20 mouse cellular contexts compared by ENCODE assay signal in the genomic region with DNA sequence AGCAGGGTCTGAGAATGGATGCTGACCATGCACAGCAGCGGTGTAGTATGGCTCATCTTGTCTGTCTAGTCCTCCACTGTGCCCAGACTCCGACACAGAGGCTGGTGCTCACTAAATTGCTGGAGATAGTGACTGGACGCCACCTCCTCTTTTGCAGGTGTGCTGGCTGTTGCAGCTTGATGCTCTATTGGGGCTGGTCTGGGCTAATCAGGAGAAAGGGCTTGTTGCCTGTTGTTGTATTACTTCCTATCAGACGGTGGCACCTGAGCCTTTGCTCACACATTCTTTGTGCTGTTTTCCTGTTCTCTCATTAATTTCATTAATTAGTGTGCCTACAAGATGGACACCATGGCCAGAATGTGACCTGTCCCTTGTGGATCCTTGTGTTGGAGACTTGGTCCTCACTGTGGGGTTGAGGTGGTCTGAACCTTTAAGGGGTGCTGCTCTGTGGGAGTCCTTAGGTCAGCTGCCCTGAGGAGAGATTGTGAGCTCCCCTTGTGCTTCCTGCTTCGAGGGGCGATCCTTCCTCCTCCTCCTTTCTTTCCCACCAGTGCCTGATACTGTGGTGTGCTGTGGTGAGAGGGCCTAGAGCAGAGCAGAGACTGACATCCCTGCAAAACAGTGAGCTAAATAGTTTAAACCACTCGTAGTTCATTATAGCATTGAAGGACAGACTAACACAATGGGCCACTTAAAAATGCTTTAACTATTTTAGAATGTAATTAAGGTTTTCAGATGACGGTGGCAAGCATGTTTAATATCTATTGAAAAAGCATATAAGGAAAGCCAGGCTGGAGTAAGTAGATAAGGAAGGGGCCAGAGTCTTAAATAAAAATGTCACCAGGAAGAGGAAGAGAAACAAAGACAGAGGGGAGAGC. TPM values are rescaled to one million over a fixed set of nuclear protein-coding genes. Genes with fewer than 3 reads are reported as not detected.
DNase-seq lines count a peak whose midpoint lies in the region; ATAC-seq and TF ChIP-seq lines count a peak whose summit lies in the region.
"Had no signal": no experiment of that assay in that cellular context is flagged by ENCODE, and none has a peak within 500 bp of the region (broad histone marks: within the 10 kb centered on the region; RNA-seq: fewer than 3 reads in every experiment).

No protein-coding gene starts in this region.

- ATAC-seq in forebrain, embryonic 14.5 days = no peak
- ATAC-seq in liver, postnatal 0 days = peak; percentile 84
- ATAC-seq: activated CD4-positive, CD25-positive, alpha-beta regulatory T cell, adult 4 months; midbrain, embryonic 13.5 days had no signal

- no peaks in the 10 kb centered on the region for H3K27me3 ChIP-seq in forebrain, embryonic 10.5 days (ENCODE audit: poor library complexity, severe bottlenecking)
- H3K27me3 ChIP-seq in forebrain, embryonic 14.5 days (replicated peaks; ENCODE audit: control insufficient read depth, insufficient read depth, low read length) = no peaks in the 10 kb centered on the region
- no peaks in the 10 kb centered on the region for H3K27me3 ChIP-seq in liver, postnatal 0 days (ENCODE audit: insufficient read depth, low read length)
- no peaks in the 10 kb centered on the region for H3K27me3 ChIP-seq in heart, adult 2 months (ENCODE audit: control insufficient read depth, insufficient read depth, low read length)
- H3K27me3 ChIP-seq: embryonic facial prominence, embryonic 12.5 days; hindbrain, embryonic 12.5 days; midbrain, embryonic 13.5 days; neural tube, embryonic 12.5 days had no signal

- peak; percentile 81 for TF ChIP-seq EP300 in liver, postnatal 0 days (IDR thresholded peaks at IDR 0.05; ENCODE audit: low read depth)
- TF ChIP-seq EP300 in heart, adult 2 months (IDR thresholded peaks at IDR 0.05; ENCODE audit: insufficient read depth, low read depth, low read length) = no peak

- no peak for DNase-seq in forebrain, embryonic 10.5 days (ENCODE audit: extremely low spot score, low spot score)
- no peak for DNase-seq in forebrain, embryonic 14.5 days (ENCODE audit: low spot score)
- DNase-seq in liver = peak; percentile 61
- no peak for DNase-seq in liver, postnatal 0 days
- no peak for DNase-seq in right cerebral cortex, postnatal 10 days (ENCODE audit: low spot score in 2 of 2)
- no peak for DNase-seq in heart, adult 2 months
- no peak for DNase-seq in kidney, adult 9 months
- DNase-seq: adrenal gland, postnatal 25 days; cerebellum, adult 2 months; gastrocnemius, adult 2 months; kidney, postnatal 36 days; layer of hippocampus, adult 9-11 months; thymus, postnatal 36 days had no signal

- no peak overlapping the region for H3K4me3 ChIP-seq in forebrain, embryonic 10.5 days
- H3K4me3 ChIP-seq in forebrain, embryonic 14.5 days (ENCODE audit: low read depth, low read length) = no peak overlapping the region
- H3K4me3 ChIP-seq in bone marrow, adult 2 months (replicated peaks; ENCODE audit: control insufficient read depth, low read depth, low read length) = no peak overlapping the region
- no peak overlapping the region for H3K4me3 ChIP-seq in liver, postnatal 0 days (ENCODE audit: low read depth, low read length)
- H3K4me3 ChIP-seq in heart, adult 2 months = no peak overlapping the region
- H3K4me3 ChIP-seq: embryonic facial prominence, embryonic 12.5 days; gastrocnemius, adult 2 months; hindbrain, embryonic 12.5 days; midbrain, embryonic 13.5 days; neural tube, embryonic 12.5 days had no signal

- H3K36me3 ChIP-seq in forebrain, embryonic 10.5 days (replicated peaks) = no peaks in the 10 kb centered on the region
- H3K36me3 ChIP-seq in forebrain, embryonic 14.5 days (ENCODE audit: control insufficient read depth, insufficient read depth, low read length) = no peaks in the 10 kb centered on the region
- no peaks in the 10 kb centered on the region for H3K36me3 ChIP-seq in liver, postnatal 0 days (replicated peaks; ENCODE audit: insufficient read depth, low read length)
- H3K36me3 ChIP-seq in heart, adult 2 months (ENCODE audit: control insufficient read depth, insufficient read depth, low read length) = no peaks in the 10 kb centered on the region
- H3K36me3 ChIP-seq: embryonic facial prominence, embryonic 12.5 days; hindbrain, embryonic 12.5 days; midbrain, embryonic 13.5 days; neural tube, embryonic 12.5 days had no signal

- no peaks in the 10 kb centered on the region for H3K79me2 ChIP-seq in heart, adult 2 months (replicated peaks; ENCODE audit: control insufficient read depth, insufficient read depth, low read length)

- WGBS in forebrain, embryonic 10.5 days = 76% methylated on average over 8 of the region's 8 CpGs
- WGBS in forebrain, embryonic 14.5 days = 53% methylated on average over 8 of the region's 8 CpGs
- 39% methylated on average over 8 of the region's 8 CpGs for WGBS in bone marrow, adult 2 months
- 48% methylated on average over 8 of the region's 8 CpGs for WGBS in liver, postnatal 0 days (ENCODE audit: insufficient replicate concordance)
- WGBS in heart, adult 2 months = 53% methylated on average over 8 of the region's 8 CpGs

- H3K4me1 ChIP-seq in forebrain, embryonic 10.5 days = peaks cover 7% of the 10 kb centered on the region; the same call in 1 of the 2 replicates
- no peaks in the 10 kb centered on the region for H3K4me1 ChIP-seq in forebrain, embryonic 14.5 days (ENCODE audit: control insufficient read depth, insufficient read depth, low read length)
- H3K4me1 ChIP-seq in bone marrow, adult 2 months (ENCODE audit: control insufficient read depth, insufficient read depth, low read length) = peaks cover 1% of the 10 kb centered on the region; the same call in 1 of the 2 replicates
- peaks cover 5% of the 10 kb centered on the region; the same call in 1 of the 2 replicates for H3K4me1 ChIP-seq in liver, postnatal 0 days (ENCODE audit: insufficient read depth)
- no peaks in the 10 kb centered on the region for H3K4me1 ChIP-seq in heart, adult 2 months (ENCODE audit: control insufficient read depth, insufficient read depth, low read length)
- H3K4me1 ChIP-seq: embryonic facial prominence, embryonic 12.5 days; hindbrain, embryonic 12.5 days; midbrain, embryonic 13.5 days; neural tube, embryonic 12.5 days had no signal

- no peak for TF ChIP-seq CTCF in bone marrow, adult 2 months (IDR thresholded peaks at IDR 0.05; ENCODE audit: control insufficient read depth, insufficient read depth, low read length)
- TF ChIP-seq CTCF in liver, postnatal 0 days (IDR thresholded peaks at IDR 0.05; ENCODE audit: low read depth) = no peak
- no peak for TF ChIP-seq CTCF in heart, adult 2 months (IDR thresholded peaks at IDR 0.05)

- no peaks in the 10 kb centered on the region for H3K9me3 ChIP-seq in forebrain, embryonic 10.5 days
- H3K9me3 ChIP-seq in forebrain, embryonic 14.5 days (replicated peaks; ENCODE audit: control insufficient read depth, low read length) = no peaks in the 10 kb centered on the region
- H3K9me3 ChIP-seq in liver, postnatal 0 days (ENCODE audit: low read length) = no peaks in the 10 kb centered on the region
- H3K9me3 ChIP-seq: embryonic facial prominence, embryonic 12.5 days; hindbrain, embryonic 12.5 days; midbrain, embryonic 13.5 days; neural tube, embryonic 12.5 days had no signal

- no peak overlapping the region for H3K4me2 ChIP-seq in forebrain, embryonic 14.5 days (ENCODE audit: low read length)
- H3K4me2 ChIP-seq in liver, postnatal 0 days (ENCODE audit: low read depth, low read length) = no peak overlapping the region
- H3K4me2 ChIP-seq: embryonic facial prominence, embryonic 12.5 days; hindbrain, embryonic 12.5 days; midbrain, embryonic 13.5 days; neural tube, embryonic 12.5 days had no signal

- H3K9ac ChIP-seq in forebrain, embryonic 14.5 days (ENCODE audit: low read length) = no peak overlapping the region
- peak overlapping the region; percentile 42 for H3K9ac ChIP-seq in liver, postnatal 0 days (replicated peaks)
- H3K9ac ChIP-seq in heart, adult 2 months (ENCODE audit: low read depth, low read length) = no peak overlapping the region
- H3K9ac ChIP-seq: embryonic facial prominence, embryonic 12.5 days; hindbrain, embryonic 12.5 days; midbrain, embryonic 13.5 days; neural tube, embryonic 12.5 days had no signal

- no peak for TF ChIP-seq POLR2A in bone marrow, adult 2 months (IDR thresholded peaks at IDR 0.05; ENCODE audit: borderline replicate concordance, control insufficient read depth, low read depth, low read length)
- no peak for TF ChIP-seq POLR2A in heart, adult 2 months (IDR thresholded peaks at IDR 0.05; ENCODE audit: insufficient read depth, low read depth, low read length)

- peak overlapping the region; percentile 26; the same call in 1 of the 2 replicates for H3K27ac ChIP-seq in forebrain, embryonic 10.5 days
- H3K27ac ChIP-seq in forebrain, embryonic 14.5 days (ENCODE audit: low read depth, low read length) = no peak overlapping the region
- peak overlapping the region; percentile 36 for H3K27ac ChIP-seq in bone marrow, adult 2 months (ENCODE audit: control insufficient read depth, insufficient read depth, low read depth, low read length, poor library complexity)
- H3K27ac ChIP-seq in liver, postnatal 0 days (ENCODE audit: low read depth) = peak overlapping the region; percentile 60; the same call in 1 of the 2 replicates
- no peak overlapping the region for H3K27ac ChIP-seq in heart, adult 2 months
- H3K27ac ChIP-seq: embryonic facial prominence, embryonic 12.5 days; gastrocnemius, adult 2 months; hindbrain, embryonic 12.5 days; macrophage; midbrain, embryonic 13.5 days; neural tube, embryonic 12.5 days had no signal

- intact Hi-C loops in heart, adult 2 months (cut with DNase I) = loop anchor here (5.0 kb wide), 1 partner anchor 71 kb away; the partner anchor contains the start of gene Kbtbd12

RNA-seq across cellular contexts. Expression of gene Mgll, which starts 15.6 kb away (rescaled TPM):
- 5.8 and 7.4 TPM in 2 replicates for polyA plus RNA-seq in forebrain, embryonic 10.5 days (2016; fragmentation: Nextera tagmentation; extraction: Ambion mirVana)
- 19.3 and 23.1 TPM in 2 replicates for polyA plus RNA-seq in forebrain, embryonic 14.5 days (2014; fragmentation: Nextera tagmentation; extraction: Ambion mirVana)
- polyA plus RNA-seq in bone marrow, adult 2 months (2011; ENCODE audit: insufficient read depth, insufficient read length, low replicate concordance, missing spikeins) = 55.1 and 57.9 TPM in 2 replicates
- 106 and 121 TPM in 2 replicates for polyA plus RNA-seq in liver, postnatal 0 days (2015; fragmentation: Nextera tagmentation; extraction: Ambion mirVana)
- 100 to 1,000 TPM in 1 of 2 experiments, 10 to 100 TPM in 1; 88.7 to 102 TPM for total RNA-seq in heart, adult 2 months (2021)
- 146 and 188 TPM in 2 replicates for polyA plus RNA-seq in heart, adult 2 months (2012; rRNA removed)

Comparison
In these comparisons a context has a peak if more than half of its experiments do, and no peak if none do; other contexts are left out.
1. H3K27ac ChIP-seq: peak in forebrain, embryonic 10.5 days (single experiment), bone marrow, adult 2 months (single experiment) and liver, postnatal 0 days (single experiment); none in forebrain, embryonic 14.5 days (single experiment) and heart, adult 2 months (single experiment).